Mouse (Mus musculus) urinary bladder, postnatal 10 days (tissue): ENCODE data around the gene Ank3.
"Not testable (repeated sequence)": the region's sequence is repeated elsewhere in the genome, so short reads cannot be mapped to it uniquely, and the experiment has no call there.

Experiments used
- DNase-seq: peaks from one replicate; pipeline ENCODE4 v3.0.0; 2022; ENCODE audit warnings: low spot score

Ank3 gene

DNA sequence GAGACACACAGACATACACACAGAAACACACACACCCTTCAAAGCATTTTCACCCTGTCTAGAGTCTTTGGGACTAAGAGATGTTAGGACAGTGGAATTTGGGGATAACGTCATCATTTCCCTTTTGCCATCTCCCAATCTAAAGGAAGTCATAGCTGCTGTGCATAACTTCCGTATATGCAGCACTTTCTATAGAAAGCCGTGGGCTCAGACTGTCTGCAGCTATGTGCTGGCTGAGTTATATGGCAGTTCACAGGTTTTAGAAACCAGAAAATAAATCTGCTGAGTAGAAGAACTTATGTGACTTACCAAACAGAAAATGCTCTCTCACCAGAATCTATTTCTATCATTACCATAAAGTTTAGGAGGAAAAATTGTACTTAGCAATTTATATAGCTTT lies 501.2 kb downstream of the Ank3 start:
- no peak for DNase-seq

DNA sequence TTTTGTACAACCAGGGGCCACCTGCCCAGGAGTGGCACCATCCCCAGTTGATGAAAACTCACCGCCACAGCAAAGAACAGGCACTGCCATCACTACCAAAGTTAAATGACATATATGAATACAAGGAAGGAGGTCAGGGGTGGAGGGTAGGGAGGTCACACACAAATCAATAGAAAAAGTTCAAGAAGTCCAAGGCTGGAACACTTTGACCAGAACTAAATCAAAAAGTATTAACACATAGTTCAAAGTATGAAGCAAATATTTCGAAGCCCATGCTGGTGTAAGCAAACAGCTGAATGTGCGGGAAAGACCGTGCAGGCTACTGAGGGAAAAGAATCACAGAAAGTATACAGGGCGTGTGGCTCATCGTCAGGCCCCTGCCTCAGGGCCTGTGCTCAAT lies 503.5 kb downstream of the Ank3 start:
- DNase-seq, result no peak

- no peak for DNase-seq
Observed at GRCm38 (mm10) chr10:69904321-69904720, 505.7 kb downstream of the Ank3 start.

DNA sequence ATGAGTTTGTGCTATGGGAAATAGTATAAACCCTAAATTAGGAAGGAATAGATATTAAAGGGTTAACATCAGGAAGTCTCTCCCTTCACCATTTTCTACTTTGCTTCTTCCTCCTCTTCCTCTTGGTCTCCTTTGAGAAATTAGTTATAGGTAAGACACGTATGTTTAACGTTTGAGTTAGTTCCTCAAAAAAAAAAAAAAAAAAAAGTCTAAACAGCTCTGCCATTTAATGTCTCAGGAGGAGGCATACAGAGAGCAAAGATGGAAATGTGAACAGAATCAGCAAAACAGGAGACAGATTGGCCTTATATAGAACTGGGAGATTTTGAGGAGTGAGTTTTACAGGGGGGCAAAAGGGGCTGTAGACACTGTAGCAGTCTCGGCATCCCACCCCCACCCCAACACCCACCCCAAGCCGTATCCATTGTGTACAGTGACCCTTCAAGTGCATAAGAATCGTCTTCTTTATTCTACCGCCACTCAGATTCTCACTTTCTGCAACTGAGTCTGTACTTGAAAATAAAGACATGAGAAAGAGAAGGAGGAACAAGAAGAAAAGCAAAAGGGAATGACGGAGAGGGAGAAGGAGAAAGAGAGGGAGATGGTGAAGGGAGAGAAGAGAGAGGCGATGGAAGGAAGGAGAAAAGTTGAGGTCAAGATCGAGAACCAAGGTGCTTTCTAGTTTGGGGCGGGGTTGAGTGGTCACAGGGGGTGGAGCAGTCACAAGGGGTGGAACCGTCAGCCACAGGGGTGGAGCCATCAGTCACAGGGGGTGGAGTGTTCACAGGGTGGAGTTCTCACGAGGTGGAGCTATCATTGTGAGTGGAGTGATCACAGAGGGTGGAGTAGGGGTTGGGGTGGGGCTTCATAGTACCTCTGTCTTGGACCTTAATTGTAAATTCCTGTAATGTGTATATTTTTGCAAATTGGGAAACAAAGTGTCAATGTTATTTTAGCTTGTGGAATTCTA lies 509.5 kb downstream of the Ank3 start:
- DNase-seq, result no peak

GRCm38 (mm10) chr10:69909856-69910255 lies 511.3 kb downstream of the Ank3 start:
- DNase-seq, result no peak

- DNase-seq, result not testable (repeated sequence)
Observed at GRCm38 (mm10) chr10:69910304-69910703, 511.7 kb downstream of the Ank3 start.

DNA sequence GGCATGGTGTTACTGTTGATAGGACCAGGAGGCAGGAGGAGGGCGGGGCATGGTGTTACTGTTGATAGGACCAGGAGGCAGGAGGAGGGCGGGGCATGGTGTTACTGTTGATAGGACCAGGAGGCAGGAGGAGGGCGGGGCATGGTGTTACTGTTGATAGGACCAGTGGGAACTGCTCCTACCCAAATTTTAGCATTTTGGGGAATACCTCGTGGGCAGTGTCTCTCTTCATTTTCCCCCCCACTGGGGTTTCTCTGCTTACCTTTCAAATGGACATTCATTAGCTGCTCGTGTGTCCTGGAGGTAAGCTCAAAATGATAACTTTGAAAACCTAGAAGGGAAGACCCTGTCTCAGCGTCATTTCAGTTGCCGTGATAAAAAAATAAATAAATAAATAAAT lies 512.2 kb downstream of the Ank3 start:
- not testable (repeated sequence) for DNase-seq

DNA sequence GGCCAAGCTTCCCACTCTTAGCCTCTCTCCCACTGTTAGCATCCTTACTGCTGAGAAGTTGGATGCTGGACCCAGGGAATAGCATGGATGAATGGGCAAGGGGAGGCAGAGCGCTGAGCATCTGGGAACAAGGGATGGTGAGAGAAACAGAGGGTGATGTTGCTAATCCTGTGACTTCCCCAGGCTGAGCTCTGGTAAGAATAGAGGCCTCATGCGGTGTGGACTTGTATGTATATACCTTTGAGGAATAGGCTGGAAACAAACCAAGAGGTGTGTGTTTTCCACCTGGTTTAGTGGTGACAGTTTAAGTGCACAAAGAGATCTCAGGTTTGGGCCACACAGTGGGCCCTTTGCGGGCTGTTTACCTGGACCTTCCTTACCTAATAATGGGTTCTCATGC lies 517.0 kb downstream of the Ank3 start:
- no peak for DNase-seq

- DNase-seq, result no peak
Observed at GRCm38 (mm10) chr10:69916205-69916604, 517.6 kb downstream of the Ank3 start.

DNA sequence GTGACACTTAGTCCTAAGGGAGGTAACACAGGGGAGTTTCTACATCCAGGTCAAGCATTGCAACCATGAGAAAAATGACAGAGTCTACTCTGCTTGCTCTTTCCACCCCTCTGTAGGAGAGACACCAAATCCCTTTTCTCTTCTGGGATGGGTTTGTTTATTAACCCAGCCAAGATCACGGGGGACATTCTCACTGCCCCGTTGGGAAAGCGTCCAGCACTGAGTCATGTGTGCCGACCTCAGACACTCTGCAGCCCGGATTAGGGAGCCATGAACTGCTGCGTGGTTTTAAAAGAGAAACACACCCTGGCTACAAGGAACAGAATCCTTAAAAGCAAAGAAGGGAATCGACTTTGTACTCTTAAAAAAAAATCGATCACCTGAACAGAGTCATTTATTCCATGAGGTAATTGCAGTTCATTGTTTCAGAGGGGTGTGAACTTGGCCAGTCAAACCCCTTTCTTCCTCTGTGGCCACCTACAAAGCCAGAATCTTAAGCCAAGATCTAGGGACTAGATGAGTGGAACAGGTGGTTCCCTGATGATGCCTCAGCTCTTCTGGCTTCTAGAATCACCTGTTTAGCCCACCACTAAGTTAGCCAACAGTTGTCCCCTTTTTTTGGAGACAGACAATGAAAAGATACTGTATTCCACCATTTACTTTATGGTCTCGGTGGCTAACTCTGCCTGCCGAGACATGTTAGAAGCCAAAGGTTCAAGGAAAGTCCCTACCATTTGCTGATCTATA lies 518.3 kb downstream of the Ank3 start:
- no peak for DNase-seq

- DNase-seq, result no peak
Observed at GRCm38 (mm10) chr10:69917711-69918110, 519.1 kb downstream of the Ank3 start.

GRCm38 (mm10) chr10:69918461-69919151 lies 520.0 kb downstream of the Ank3 start:
- no peak for DNase-seq

- no peak for DNase-seq
Observed at GRCm38 (mm10) chr10:69919152-69919492, 520.5 kb downstream of the Ank3 start.

- DNase-seq, result no peak
Observed at GRCm38 (mm10) chr10:69919746-69920145, 521.2 kb downstream of the Ank3 start.

DNA sequence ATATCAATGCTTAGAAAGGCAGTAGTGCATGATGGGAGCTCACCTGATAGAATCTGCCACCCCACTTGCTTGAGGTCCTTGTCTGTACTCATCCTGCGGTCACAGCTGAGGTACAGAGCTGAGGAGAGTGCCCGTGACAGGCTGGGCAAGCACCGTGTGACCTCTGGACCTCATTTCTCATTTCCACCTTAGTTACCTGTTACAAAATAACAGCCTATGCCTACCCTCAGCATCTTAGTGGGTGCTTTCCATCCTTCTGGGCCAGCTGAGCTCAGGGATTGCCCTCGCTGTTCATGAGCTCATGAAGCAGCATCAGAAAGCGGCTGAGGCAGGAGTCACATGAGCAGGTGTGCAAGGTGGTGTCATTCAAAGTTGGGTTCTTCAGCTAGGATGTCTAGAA lies 523.5 kb downstream of the Ank3 start:
- DNase-seq, result no peak

DNA sequence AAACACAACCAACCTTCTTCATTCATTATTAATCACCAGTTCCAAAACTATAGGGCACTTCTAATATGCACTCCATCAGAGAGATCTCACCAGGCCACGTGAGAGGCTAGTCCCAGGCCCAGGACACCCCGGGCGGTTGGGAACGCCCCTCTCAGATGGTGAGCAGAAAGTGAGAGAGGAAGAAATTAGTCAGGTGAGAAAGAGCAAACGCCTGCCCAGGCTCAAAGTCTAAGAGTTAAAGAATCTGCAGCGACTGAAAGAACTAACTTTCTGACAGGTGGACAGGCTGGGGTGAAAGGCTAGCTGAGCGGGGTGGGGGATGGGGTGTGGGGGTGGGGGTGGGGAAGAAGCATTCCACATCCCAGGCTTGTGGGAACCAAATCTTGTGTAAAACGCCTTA lies 525.2 kb downstream of the Ank3 start:
- no peak for DNase-seq

GRCm38 (mm10) chr10:69924321-69924720 lies 525.7 kb downstream of the Ank3 start:
- DNase-seq, result no peak

DNA sequence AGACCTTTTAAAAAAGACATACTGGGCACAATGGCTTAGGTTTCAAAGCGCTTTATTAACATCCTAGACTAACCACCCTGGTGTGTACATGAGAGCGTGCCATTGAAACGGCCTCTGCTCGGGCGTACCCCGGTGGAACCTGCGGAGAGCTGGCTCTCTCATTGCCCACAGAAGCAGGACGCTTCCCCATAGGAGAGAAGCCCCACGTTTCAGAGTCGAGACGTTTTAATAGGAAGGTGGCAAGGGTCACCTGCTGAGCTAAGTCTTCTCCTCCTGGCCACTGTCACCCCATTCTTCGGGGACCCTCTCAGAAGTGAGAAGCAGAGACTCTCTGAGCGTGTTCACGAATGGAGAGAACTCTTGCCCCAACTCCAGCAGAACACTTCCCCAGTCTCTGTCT lies 526.3 kb downstream of the Ank3 start:
- DNase-seq, result no peak

- no peak for DNase-seq
Observed at GRCm38 (mm10) chr10:69925285-69926157, 526.9 kb downstream of the Ank3 start.

DNA sequence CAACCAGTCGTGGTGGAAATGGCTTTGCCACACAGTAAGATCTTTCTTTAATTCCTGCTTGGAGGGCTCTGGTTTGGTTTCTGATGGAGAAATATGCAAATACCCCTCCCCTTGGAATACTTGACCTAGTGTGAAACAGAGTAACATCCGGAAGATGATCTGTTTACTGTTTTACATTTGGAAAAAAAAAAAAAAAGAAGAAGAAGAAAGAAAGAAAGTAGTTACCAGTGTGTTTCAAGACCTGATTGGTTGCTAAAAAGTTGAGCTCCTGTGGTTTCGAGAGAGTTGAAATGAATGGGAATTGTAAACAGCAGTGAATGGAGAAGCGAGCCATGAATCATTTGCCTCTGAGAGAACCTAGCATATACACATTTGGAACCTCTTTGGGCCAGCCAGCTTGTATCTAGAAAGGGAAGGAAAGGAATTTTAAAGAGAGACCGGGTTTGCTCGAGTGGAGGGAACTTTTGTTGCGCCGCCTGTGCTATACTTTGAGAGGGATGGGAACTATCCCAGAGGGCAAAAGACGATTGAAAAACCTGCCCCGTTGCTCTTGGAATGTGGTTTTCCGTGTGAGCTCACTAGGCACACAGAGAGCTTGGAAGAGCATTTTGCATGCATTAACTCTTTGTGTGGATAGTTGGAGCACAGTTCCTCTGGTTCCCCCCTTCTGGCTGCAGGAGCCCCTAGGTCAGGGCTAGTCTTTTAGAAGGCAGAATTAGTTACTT lies 527.7 kb downstream of the Ank3 start:
- no peak for DNase-seq

DNA sequence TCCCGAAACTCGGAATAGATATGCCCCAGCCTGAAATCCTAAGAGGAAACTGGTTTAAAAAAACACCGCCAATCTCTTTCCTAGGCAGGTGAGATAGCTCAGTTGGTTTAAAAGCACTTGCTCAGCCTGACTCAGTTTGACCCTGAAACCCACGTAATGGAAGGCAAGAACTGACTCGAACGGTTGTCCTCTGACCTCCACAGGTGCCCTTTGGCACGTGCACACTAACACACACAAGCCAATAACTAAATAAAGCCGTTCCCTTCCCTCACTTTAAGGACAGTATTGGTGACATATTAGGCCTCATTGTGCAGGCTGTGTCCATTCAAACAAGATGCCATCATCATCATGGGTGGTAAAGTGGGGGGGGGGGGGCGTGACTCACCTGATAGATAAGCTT lies 528.4 kb downstream of the Ank3 start:
- DNase-seq, result no peak
